Mouse (Mus musculus): ENCODE results near the gene Drosha. TPM values are rescaled to one million over a fixed set of nuclear protein-coding genes. Genes with fewer than 3 reads are reported as not detected.

Drosha gene
- polyA plus RNA-seq, 1 experiment from 2014 or later = 11.1 TPM

DNA sequence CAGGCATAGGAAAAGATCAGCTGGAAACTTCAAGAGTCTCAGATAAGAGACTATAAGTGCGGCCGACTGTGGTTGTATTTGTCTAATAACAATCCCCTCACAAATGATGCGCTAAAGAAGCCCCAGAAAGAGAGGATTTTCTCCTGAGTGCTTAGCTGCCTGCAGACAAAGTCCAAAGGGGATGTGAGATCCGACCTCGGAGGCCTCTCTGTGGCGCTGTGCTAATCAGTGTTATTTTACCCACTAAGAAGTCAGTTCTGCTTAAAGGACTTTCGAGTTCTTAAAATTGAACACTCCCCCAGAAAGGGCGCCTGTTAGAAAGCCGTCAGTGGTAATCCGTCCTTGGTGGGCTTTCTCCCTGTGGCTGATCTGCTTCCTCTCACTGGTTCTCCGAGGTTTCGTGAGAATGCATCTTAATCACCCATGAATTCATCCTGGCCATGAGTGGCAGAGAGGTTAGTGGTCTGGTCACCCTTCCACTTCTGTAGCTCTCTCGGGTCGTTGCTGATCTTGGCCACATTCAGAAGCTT is 117.1 kb downstream of the Drosha start:
- Histone ChIP-seq H3K9me3 (replicated peaks) (no peaks in the 10 kb centered on the region), H3K27ac (replicated peaks) (no peak overlapping the region), H3K4me1 (replicated peaks) (peaks cover 27% of the 10 kb centered on the region), H3K4me3 (replicated peaks) (no peak overlapping the region), H3K4me2 (no peak overlapping the region), H3K27me3 (no peaks in the 10 kb centered on the region), H3K36me3 (replicated peaks) (no peaks in the 10 kb centered on the region), H3K9ac (no peak overlapping the region)
- no peak for ATAC-seq (ENCODE audit: insufficient read depth)
- WGBS (ENCODE audit: insufficient replicate concordance) = 55% methylated on average over 14 of the region's 14 CpGs

DNA sequence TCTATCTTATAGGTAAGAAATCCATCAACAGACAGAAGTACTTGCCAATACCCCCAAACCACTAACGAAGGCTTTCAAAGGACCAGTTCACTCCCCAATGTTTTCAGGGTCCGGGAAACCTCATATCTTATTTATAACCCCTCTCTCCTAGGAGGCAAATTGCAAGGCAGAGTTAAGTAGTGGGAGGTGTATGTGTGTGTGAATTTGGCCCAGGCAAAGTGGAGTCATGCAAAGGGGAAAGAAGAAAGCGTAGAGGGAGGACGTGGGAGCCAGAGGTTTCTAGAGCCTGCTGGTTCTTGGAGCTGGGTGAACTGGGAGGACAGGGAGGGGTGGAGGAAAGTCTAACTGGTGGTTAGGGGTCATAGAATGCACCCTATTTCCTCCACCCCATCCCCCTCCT is 117.8 kb downstream of the Drosha start:
- Histone ChIP-seq H3K27me3 (no peaks in the 10 kb centered on the region), H3K4me1 (replicated peaks) (peaks cover 20% of the 10 kb centered on the region), H3K36me3 (replicated peaks) (no peaks in the 10 kb centered on the region), H3K9me3 (replicated peaks) (no peaks in the 10 kb centered on the region), H3K4me2 (no peak overlapping the region), H3K9ac (no peak overlapping the region), H3K4me3 (replicated peaks) (no peak overlapping the region), H3K27ac (replicated peaks) (no peak overlapping the region)
- ATAC-seq (ENCODE audit: insufficient read depth) = no peak
- 67% methylated on average over 4 of the region's 4 CpGs for WGBS (ENCODE audit: insufficient replicate concordance)

DNA sequence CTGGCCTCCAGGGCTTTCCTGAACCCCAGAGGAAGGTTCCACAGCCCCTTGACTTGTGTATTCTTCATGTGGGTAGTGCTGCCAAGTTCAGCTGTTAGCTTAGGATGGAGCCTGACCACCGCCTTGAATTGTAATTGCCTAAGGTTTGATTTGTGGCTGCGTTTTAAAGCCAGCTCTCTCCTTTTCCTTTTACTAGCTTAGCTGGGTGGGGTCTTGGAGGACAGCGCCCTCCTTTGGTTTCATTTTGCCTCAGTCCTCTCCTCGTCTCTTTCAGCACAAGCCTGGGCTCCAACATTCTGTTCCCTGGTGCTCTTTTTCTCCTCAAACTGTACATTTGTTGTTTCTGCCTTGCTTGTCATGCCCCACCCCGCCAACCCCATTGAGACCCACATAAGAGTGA is 133.4 kb downstream of the Drosha start:
- H3K36me3 ChIP-seq (replicated peaks) = no peaks in the 10 kb centered on the region
- H3K9me3 ChIP-seq (replicated peaks) = no peaks in the 10 kb centered on the region
- 59% methylated on average over 5 of the region's 5 CpGs for WGBS (ENCODE audit: insufficient replicate concordance)
- no peak for ATAC-seq (ENCODE audit: insufficient read depth)
- H3K27me3 ChIP-seq = no peaks in the 10 kb centered on the region
- no peaks in the 10 kb centered on the region for H3K4me1 ChIP-seq (replicated peaks)
- H3K27ac ChIP-seq (replicated peaks) = no peak overlapping the region
- no peak overlapping the region for H3K9ac ChIP-seq
- no peak overlapping the region for H3K4me3 ChIP-seq (replicated peaks)
- no peak overlapping the region for H3K4me2 ChIP-seq

DNA sequence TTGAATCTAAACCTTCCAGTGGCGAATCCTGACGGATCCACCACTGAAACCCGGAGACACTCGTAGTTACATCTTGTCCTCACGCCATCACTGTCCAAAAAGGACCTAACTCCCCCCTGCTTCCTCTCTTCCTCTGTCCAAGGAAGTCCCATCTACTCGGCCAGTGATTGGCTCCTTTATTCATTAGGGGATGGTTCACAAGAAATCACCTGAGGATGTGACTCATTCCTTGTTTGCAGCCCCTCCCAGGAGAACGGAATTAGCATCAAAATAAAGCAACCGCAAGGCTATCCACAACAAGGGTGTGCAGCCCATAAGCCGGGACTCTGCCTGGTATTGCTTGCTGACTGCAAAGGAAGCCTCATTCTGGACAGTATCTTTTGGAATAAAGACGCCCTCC is 137.6 kb downstream of the Drosha start:
- Histone ChIP-seq H3K9ac (no peak overlapping the region), H3K4me2 (no peak overlapping the region), H3K4me3 (replicated peaks) (no peak overlapping the region), H3K9me3 (replicated peaks) (no peaks in the 10 kb centered on the region), H3K27me3 (no peaks in the 10 kb centered on the region), H3K4me1 (replicated peaks) (no peaks in the 10 kb centered on the region), H3K36me3 (replicated peaks) (no peaks in the 10 kb centered on the region), H3K27ac (replicated peaks) (no peak overlapping the region)
- WGBS (ENCODE audit: insufficient replicate concordance) = 66% methylated on average over 10 of the region's 10 CpGs
- no peak for ATAC-seq (ENCODE audit: insufficient read depth)

DNA sequence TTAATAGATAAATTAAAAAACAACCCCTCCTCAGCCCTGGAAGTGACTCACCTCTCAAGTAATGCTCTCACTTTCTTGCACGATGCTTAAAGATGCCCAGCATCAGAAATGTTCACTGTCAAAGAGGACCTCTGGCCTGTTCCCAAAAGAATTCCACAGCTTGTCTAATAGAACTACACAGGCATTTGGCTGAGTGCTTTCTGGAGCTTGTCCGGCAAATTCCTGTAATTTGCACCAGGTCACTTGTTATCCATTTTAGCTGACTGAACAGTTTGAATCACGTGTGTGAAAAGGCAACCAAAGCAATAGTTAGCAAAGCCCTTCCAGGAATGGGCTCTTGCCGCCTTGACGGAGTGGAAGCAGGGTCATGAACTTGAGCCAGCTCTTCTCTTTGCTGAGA is 140.6 kb downstream of the Drosha start:
- 76% methylated on average over 5 of the region's 5 CpGs for WGBS (ENCODE audit: insufficient replicate concordance)
- Histone ChIP-seq H3K4me1 (replicated peaks) (no peaks in the 10 kb centered on the region), H3K4me2 (no peak overlapping the region), H3K36me3 (replicated peaks) (no peaks in the 10 kb centered on the region), H3K27me3 (no peaks in the 10 kb centered on the region), H3K9ac (no peak overlapping the region), H3K27ac (replicated peaks) (no peak overlapping the region), H3K4me3 (replicated peaks) (no peak overlapping the region), H3K9me3 (replicated peaks) (no peaks in the 10 kb centered on the region)
- ATAC-seq (ENCODE audit: insufficient read depth) = no peak

DNA sequence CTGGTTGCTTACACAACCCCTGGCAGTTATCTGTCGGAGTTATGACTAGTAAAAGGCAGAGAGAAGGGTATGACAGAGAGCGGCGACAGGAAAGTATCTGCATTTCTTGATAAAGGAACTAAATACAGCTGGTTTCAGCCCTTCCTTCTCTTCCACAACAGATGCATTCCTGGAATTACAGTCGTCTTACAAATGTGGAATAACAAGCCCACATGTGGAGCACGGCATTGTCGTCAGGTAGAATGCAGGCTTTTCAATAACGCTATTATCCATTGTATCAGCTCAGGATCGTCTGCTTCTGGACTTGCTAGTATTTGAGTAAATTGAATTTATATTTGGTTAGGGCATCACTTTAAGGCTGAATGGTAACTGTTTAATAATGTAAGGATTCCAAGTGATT is 144.2 kb downstream of the Drosha start:
- Histone ChIP-seq H3K36me3 (replicated peaks) (no peaks in the 10 kb centered on the region), H3K27ac (replicated peaks) (no peak overlapping the region), H3K27me3 (no peaks in the 10 kb centered on the region), H3K4me1 (replicated peaks) (no peaks in the 10 kb centered on the region), H3K9me3 (replicated peaks) (no peaks in the 10 kb centered on the region), H3K4me3 (replicated peaks) (no peak overlapping the region), H3K9ac (no peak overlapping the region), H3K4me2 (no peak overlapping the region)
- WGBS (ENCODE audit: insufficient replicate concordance) = 67% methylated on average over 8 of the region's 8 CpGs
- no peak for ATAC-seq (ENCODE audit: insufficient read depth)

DNA sequence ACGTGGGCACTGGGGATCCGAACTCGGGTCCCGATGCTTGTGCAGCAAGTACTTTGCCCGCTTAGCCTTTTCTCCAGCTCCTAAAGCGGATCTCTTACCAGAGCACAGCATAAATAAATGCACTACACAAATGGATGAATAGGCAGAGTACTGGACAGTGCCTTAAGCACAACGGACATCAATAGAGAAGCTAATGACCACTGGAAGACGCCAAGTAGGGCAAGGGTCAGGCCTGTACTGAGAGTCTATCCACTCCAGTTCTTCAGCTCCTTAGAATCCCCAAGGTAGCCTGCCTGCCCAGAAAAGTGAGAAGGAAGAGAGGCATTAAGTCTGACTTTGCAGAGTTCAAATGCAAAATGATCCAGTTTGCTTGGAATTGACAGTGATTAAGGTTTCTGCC is 147.8 kb downstream of the Drosha start:
- Histone ChIP-seq H3K27me3 (no peaks in the 10 kb centered on the region), H3K4me3 (replicated peaks) (no peak overlapping the region), H3K9ac (no peak overlapping the region), H3K36me3 (replicated peaks) (no peaks in the 10 kb centered on the region), H3K9me3 (replicated peaks) (no peaks in the 10 kb centered on the region), H3K27ac (replicated peaks) (no peak overlapping the region), H3K4me2 (no peak overlapping the region), H3K4me1 (replicated peaks) (no peaks in the 10 kb centered on the region)
- 73% methylated on average over 8 of the region's 8 CpGs for WGBS (ENCODE audit: insufficient replicate concordance)
- ATAC-seq (ENCODE audit: insufficient read depth) = no peak

Small RNA genes within 50 kb of the gene (microRNA-seq; reads per million reads assigned to microRNA genes)
- not detected for gene Gm47288

Other genes with a start within 250 kb of the Drosha start
- 0.78 and 0.89 TPM in 2 replicates for gene Pdzd2, start 84.9 kb upstream of the Drosha start, polyA plus RNA-seq (2015; fragmentation: Nextera tagmentation; extraction: Ambion mirVana)
- gene 6030458C11Rik, start 166 bp upstream of the Drosha start, polyA plus RNA-seq (2015; fragmentation: Nextera tagmentation; extraction: Ambion mirVana) = 23.9 and 25.4 TPM in 2 replicates

All from liver, embryonic 15.5 days (tissue).